Mouse (Mus musculus) brain, embryonic 14.5 days (tissue): ENCODE data around the gene Dcst1.

Experiments
- CTCF ChIP-seq: fragments of 200-500 bp; IDR thresholded peaks from 2 replicates; pipeline ENCODE4 v1.5.1; 2012; ENCODE audit warnings: inconsistent platforms, mild to moderate bottlenecking, moderate library complexity, borderline replicate concordance; ENCODE audit not compliant: insufficient read depth, insufficient read length; ENCODE audit errors: extremely low read depth
- POLR2A ChIP-seq: fragments of 200-500 bp; IDR thresholded peaks from 2 replicates; pipeline ENCODE4 v1.6.1; 2012; ENCODE audit warnings: mild to moderate bottlenecking, inconsistent platforms, borderline replicate concordance; ENCODE audit not compliant: poor library complexity, insufficient read depth, insufficient read length, severe bottlenecking; ENCODE audit errors: extremely low read depth

GRCm38 (mm10) chr3:89330948-89331347 lies 34.1 kb downstream of the Dcst1 start:
- TF ChIP-seq POLR2A = no peak
- TF ChIP-seq CTCF = no peak
